Mouse (Mus musculus) v-Abl transformed pro-B cells (cell line): ENCODE data around the gene Irf2bp1.

Source experiments
- in situ Hi-C, 2 experiments: fragments of 400-800 bp; cut with MboI; formaldehyde crosslinking; loops; one replicate each; pipeline ENCODE4 v1.15.1; 2025; ENCODE audit not compliant: unreplicated experiment in 2 of 2

The Irf2bp1 gene

GRCm38 (mm10) chr7:19003902-19004630 is at the start of gene Irf2bp1:
Irf2bp1 (plus strand) TSS chr7:19004044.
- in situ Hi-C loops, result no loop called here

GRCm38 (mm10) chr7:18957569-18958383 is 46.1 kb upstream of the Irf2bp1 start:
- in situ Hi-C loops, result no loop called here

DNA sequence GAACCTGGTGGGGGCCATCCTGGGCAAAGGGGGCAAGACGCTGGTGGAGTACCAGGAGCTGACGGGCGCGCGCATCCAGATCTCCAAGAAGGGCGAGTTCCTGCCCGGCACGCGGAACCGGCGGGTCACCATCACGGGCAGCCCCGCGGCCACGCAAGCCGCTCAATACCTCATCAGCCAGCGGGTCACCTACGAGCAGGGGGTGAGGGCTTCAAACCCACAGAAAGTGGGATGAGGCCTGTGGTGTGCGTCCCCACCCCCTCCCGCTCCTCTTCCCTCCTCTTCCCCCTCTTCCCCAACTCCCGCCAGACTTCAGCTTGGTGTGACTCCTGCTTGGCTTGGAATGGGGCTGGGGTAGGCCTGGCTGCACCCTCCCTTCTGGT is 45.5 kb upstream of the Irf2bp1 start:
- in situ Hi-C loops, result no loop called here

DNA sequence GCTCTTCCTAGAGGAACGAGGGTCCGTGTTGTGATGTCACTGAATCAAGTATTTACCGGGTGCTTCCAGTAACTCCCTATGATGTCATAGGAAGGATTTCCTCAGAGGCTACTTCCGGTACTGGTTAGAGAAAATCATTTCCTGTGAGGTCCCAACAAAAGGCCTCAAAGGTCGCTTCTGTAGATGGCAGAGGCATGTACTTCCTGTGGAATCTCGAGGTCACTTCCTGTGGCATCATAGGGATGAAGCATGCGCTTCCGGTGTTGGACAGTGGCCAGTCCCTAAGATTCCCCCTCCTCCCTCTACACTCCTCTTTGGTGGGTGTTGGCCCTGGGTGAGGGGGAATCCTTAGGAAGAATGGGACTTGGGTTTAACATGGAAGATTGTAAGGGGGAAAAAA is 44.4 kb upstream of the Irf2bp1 start:
- in situ Hi-C loops, result no loop called here

DNA sequence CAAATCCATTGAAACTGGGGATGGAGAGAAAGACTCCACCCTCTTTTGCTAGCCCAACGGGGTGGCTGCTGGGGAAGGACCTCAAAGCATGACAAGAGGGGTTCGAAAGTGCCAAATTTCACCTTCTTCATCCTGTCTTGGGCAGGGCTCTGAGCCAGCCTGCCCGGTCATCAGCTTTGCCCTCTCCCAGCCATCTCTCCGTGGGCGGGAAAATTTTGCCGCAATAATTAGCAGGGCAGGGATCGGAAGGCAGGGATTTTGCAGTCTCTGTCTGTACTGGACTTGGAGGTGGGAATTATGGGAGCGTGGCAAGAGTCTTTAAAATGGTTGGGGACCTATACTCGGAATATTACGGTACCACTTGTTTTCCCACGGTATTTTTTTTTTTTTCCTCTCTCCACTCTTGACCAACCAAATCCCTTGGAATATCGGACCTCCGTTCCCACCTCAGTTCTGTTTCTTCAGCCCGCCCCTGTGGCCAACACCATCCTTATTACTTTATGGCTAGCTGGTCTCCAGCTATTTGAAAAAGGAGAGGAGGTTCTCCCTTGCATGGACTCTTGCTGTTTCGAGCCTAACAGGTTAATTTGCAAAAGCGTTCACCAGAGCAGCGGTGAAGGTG is 41.6 kb upstream of the Irf2bp1 start:
- in situ Hi-C loops, result no loop called here

- in situ Hi-C loops, result no loop called here
Measured at GRCm38 (mm10) chr7:18962795-18963194, 41.0 kb upstream of the Irf2bp1 start.

DNA sequence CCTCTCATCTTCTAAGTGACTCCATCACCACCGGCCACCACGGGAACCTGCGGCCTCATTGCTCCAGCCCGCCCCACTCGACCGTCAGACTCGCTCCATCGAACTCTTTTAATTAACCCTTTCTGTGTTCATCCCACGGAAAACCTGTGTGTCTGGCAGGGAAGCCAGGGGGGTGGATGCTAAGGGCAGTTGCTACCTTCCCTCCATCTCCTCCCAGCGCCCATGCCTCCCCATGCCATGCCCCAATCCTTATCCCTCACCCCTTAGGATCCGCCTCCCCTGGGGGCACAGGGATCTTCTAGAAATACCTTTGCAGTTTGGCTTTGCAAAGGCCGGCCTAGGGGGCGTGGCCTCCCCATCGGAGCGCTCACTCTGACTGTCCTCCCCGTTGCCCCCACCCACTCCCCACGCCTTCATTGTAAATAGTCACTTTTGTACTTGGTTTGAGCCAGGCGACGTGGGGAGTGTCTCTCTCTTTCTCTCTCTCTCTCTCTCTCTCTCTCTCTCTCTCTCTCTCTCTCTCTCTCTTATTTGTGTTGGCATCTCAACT is 40.5 kb upstream of the Irf2bp1 start:
- in situ Hi-C loops, result no loop called here

- in situ Hi-C loops, result no loop called here
Measured at GRCm38 (mm10) chr7:18965312-18965711, 38.5 kb upstream of the Irf2bp1 start.

- in situ Hi-C loops, result no loop called here
Measured at GRCm38 (mm10) chr7:18967603-18968002, 36.2 kb upstream of the Irf2bp1 start.

- in situ Hi-C loops, result no loop called here
Measured at GRCm38 (mm10) chr7:18970956-18971355, 32.9 kb upstream of the Irf2bp1 start.

DNA sequence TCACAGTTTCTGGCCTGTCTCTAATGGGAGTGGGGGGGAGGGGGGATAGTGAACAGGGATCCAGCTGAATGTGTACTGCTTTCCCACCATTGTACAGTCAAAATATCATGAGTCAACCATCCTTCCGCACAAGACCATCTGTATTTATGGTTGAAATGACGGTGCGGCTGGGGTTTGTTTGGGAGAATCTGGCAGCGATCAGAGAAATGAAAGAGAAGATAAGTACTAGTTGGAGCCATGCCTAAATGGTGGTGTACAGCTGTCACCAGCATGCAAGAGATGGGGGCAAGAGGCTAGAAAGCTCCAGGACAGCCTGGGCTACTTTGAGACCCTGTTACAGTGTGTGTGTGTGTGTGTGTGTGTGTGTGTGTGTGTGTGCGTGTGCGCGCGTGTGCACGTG is 25.5 kb upstream of the Irf2bp1 start:
- in situ Hi-C loops, result no loop called here

- in situ Hi-C loops, result loop anchor here in 1 of 2 experiments (10.0 kb wide), 1 partner anchor 72 kb away; the partner anchor contains the start of gene Ccdc61
Measured at GRCm38 (mm10) chr7:18986503-18986902, 17.3 kb upstream of the Irf2bp1 start.

DNA sequence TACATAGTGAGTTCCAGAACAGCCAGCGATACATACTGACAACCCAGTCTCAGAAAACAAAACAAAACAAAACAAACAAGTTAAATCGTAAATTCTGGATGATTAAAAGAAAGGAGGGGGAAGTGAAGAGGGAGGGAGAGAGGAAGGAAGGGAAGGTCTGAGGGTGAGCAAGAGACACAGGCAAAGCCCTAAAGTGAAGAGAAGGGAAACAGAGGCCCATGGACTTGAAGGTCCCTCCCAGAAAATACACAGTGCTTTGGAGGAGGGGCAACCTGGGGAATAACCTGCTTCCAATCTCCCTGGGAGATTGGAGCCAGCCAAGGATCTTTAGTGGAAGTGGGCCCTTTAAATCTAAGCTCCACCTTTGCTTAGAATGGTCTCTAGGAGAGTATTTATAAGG is 16.7 kb upstream of the Irf2bp1 start, which contains the start of gene Nanos2:
TSS of gene Nanos2 (plus strand) at position 301 of the 400 bp plus-strand sequence.
- in situ Hi-C loops, result loop anchor here in 1 of 2 experiments (10.0 kb wide), 1 partner anchor 72 kb away; the partner anchor contains the start of gene Ccdc61

- in situ Hi-C loops, result loop anchor here in 1 of 2 experiments (10.0 kb wide), 1 partner anchor 73 kb away; the partner anchor contains the start of gene Ccdc61
Measured at GRCm38 (mm10) chr7:18987747-18988146, 16.1 kb upstream of the Irf2bp1 start.

DNA sequence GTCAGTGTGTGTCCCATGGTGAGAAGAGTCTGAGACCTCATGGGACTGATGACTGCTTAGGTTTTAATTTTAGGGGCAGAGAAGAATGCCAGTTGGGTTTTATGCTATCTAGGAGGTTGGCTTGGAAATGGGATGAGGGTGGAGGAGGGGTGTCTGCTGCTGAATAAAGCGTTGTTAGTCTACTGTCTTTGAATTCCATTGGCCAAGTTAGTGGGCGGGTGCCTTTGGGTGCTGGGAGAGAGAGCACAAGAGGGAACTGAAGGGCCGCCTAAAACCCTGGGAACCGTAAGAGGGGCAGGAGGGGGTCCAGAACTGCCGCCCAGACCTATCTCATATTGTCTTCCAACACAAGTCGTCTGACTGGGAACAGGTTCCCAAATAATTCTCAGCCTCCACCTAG is 15.1 kb upstream of the Irf2bp1 start:
- in situ Hi-C loops, result loop anchor here in 1 of 2 experiments (10.0 kb wide), 1 partner anchor 74 kb away; the partner anchor contains the start of gene Ccdc61

DNA sequence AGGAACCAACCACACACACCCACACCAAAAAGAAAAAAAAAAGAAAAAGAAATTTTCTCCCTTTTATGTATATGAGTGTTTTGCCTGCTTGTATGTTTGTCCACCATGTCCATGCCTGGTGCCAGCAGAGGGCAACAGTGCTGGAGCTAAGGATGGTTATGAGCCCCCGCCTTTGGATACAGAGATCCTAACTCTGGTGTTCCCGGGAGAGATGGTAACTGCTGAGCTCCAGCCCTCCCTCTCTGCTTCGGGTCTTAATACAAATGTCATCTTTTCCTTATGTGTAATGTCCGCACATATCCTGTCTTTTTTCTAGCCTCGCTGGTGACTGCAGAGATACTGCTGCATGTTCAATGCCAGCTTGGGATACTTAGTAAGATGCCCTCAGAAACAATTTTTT is 13.8 kb upstream of the Irf2bp1 start:
- in situ Hi-C loops, result loop anchor here in 1 of 2 experiments (10.0 kb wide), 1 partner anchor 75 kb away; the partner anchor contains the start of gene Ccdc61

DNA sequence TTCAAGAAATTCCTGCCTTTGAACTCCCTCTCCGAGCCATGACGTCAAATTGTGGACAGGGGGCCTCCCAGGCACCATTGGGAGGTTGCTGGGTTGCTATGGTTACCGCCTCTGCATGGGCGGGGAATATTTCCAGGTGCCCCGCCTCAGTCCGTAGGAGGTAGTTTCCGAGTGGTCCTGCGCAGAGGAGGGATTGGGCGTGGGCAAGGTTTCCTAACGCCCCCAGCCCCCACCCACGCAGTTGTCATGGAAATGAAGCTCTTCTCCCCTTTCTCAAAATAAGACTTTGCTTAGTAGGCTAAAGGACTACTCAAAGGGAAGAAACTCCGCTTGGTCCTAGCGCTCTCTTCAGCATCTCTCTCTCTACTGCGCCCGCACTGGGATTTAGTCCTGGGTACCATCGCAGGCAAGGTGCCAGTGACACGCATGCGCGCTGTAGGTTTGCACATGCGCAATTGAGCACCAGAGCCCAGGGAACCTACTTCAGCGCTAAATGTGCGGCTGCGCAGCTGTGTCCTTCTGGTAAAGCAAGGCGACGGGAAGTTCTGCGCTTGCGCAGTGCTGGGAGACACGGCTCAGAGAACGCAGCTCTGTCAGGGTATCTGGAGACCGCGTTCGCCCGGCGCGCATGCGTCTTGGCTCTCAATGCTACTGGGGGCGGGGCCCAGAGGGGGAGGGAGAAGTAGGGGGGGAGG is 13.1 kb upstream of the Irf2bp1 start, which contains the start of gene Mypop:
TSS of gene Mypop (plus strand) at position 645 of the 695 bp plus-strand sequence.
- in situ Hi-C loops, result no loop called here

GRCm38 (mm10) chr7:18991660-18992293 is 12.1 kb upstream of the Irf2bp1 start:
- in situ Hi-C loops, result no loop called here

DNA sequence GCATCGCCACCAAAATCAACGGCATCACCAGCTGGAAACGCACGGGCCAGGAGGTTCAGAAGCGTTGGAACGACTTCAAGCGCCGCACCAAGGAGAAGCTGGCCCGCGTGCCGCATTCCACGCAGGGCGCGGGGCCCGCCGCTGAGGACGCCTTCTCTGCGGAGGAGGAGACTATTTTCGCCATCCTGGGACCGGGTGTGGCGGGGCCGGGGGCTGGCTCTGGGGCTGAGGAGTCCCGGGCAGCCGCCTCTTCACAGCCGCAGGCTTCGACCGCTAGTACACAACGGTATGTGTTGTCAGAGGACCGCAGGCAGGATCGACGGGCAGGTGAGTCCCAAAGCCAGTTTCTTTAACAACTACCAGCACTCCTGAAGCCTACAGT is 11.6 kb upstream of the Irf2bp1 start:
- in situ Hi-C loops, result no loop called here
